Mouse (Mus musculus) adrenal gland (tissue): ENCODE data around the gene Guca1b.
"Not testable (repeated sequence)": the region's sequence is repeated elsewhere in the genome, so short reads cannot be mapped to it uniquely, and the experiment has no call there.

Experiments used
- intact Hi-C: fragments of 180-260 bp; cut with DNase I; formaldehyde crosslinking; loops from one replicate; pipeline ENCODE4 v1.15.1; 2025

Guca1b gene

DNA sequence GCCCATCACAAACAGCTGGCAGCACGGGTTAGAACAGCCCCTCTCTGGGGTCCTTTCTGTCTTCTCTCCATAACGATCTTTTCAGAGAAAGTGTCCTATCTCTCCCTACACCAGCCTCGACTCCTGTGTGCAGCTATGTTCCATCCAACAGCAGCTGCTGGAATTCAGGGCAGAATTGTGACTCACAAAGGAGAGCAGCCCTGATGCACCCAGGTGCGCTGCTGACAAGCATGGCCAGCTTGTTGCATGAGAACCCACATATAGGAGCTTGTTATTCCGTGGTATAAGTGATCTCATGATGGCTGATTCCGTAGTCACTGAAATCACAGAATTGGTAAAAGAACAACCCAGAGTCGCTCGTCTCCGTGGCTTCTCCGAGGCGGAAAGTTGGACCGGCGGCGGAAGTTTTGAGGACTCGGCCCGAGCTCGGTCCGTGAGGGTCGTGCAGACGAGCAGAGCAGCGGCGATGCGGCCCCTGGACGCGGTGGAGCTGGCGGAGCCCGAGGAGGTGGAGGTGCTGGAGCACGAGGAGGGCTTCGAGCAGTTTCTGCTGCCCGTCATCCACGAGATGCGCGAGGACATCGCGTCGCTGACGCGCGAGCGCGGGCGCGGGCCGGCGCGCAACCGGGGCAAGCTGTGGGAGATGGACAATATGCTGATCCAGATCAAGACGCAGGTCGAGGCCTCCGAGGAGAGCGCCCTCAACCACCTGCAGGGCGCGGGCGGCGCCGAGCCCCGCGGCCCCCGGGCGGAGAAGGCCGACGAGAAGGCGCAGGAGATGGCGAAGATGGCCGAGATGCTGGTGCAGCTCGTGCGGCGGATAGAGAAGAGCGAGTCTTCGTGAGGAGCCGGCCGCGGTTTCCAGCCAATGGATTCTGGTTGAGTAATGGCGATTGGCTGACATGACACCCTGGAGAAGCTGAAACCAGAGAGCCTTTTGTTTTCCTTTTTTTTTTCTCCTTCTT, 25.0 kb downstream of the Guca1b start:
- intact Hi-C loops: loop anchor here (5.0 to 10.0 kb wide), 2 partner anchors 72 to 265 kb away; no protein-coding TSS in a partner anchor

DNA sequence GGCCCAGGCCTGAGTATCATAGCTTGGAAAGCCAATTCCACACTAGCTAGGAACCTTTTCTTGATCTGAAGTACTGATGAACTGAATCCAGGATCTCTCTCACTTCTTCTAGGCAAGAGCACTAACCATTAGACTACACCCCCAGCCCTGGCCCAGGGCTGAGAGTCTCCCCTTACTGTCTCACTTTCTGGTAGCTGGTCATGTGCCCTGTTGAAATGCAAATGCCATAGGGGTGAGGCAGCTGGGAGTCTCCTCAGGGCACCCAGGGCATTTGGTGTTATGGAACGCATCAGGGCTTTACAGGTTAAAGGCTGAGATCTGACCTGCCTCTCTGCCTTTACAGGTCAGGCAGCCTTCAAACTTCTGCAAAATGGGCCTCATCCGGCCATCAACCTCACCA, 35.0 kb downstream of the Guca1b start:
- intact Hi-C loops: no loop called here

DNA sequence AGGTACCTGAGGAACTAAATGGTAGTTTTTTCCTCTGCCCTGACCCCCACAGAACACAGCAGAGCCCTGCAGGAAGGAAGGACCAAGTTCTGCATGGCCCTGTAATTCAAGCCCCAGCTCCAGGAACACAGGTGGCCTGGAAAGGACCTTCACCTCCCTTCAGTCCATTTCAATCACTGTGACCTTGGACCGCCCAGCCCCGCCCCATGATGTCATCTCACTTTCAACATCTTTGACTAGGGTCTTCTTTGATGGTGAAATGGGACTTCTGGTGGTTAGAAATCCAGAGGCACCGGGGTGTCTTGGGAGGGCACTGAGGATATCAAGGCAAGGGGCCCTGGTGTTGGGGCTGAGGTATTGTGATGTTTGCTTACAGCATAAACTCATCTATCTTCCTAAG, 36.4 kb downstream of the Guca1b start:
- intact Hi-C loops: no loop called here

DNA sequence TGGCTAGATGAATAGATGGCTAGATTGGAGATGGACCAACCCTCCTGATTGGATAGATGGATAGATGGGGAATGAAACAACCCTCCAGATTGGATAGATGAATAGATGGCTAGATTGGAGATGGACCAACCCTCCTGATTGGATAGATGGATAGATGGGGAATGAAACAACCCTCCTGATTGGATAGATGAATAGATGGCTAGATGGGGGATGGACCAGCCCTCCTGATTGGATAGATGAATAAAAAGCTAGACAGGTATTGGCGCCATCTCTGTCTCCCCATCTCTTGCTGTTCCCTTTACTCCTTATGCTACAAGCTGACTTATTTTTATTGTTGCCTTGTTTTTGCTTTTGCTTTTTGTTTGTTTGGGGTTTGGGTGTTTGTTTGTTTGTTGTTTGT, 37.4 kb downstream of the Guca1b start:
- intact Hi-C loops: not testable (repeated sequence)

DNA sequence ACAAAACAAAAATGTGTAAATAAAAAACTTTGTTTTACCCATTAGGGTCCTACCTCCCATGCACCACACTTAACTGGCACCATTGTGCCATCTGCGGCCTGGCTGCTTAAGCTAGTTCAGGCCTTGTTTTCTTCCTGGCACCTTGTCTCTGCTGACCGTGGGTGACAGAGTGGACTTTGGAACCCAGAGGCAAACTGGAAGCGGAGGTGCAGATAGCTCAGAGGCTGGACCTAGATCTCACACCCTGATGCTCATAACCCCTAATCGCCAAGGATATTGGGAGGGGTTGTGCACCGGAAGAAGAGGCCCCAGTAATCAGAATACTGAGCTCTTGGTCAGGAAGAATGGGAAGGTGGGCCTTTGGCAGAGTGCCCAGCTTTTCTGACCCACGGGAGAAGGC, 39.0 kb downstream of the Guca1b start:
- intact Hi-C loops: no loop called here

DNA sequence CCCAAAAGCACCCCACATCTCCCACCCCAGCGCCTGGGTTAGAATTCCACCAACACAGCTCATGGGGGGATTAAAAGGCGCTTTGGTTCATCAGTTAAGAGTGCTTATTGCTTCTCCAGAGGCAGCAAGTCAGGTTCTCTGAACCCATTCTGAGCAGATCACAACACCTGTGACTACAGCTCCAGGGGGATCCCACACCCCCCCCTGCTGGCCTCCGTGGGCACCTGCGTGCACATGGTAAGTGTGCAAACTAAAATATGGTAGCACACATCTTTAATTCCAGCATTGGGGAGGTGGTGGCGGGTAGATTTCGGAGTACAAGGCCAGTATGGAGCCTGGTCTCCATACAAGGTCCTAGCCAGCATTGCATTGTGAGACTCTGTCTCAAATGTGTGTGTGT, 42.1 kb downstream of the Guca1b start:
- intact Hi-C loops: no loop called here

DNA sequence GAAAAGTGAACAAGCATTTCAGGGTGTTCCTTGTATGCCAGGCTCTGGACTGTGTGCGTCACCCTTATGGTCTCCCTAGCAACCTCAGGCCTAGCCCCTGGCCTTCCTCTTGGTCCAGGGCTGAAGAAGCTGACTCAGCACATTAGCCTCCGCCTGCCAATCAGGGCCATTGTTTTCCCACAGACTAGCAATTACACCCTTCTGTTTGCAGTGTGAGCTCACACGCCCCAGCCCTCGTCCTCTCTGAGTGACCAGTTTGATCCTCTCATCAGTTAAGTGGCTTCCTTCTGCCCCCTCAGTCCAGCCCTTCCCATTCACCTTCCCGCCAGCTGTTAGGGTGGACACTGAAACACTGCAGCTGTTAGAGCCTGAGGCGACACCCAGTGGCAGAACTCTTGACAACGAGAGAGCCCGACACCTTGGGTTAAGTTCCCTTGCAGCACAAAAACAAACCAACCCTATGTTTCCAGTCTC, 43.7 kb downstream of the Guca1b start:
- intact Hi-C loops: no loop called here

DNA sequence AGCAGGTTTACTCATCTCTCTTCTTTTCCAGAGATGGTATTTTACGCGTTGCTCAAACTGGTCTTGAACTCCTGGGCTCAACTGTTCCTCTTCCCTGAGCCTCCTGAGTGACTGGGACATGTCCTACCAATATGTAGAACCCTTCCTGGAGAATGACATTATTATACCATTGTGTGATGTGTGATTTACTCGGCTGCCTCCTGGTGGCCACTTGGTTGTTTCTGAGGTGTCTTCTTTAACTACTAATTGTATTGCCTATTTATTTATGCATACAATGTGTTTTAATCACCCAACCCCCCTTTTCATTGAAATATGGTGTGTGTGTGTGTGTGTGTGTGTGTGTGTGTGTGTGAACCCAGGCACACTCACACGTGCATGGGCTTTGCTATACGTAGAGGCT, 45.6 kb downstream of the Guca1b start:
- intact Hi-C loops: no loop called here

DNA sequence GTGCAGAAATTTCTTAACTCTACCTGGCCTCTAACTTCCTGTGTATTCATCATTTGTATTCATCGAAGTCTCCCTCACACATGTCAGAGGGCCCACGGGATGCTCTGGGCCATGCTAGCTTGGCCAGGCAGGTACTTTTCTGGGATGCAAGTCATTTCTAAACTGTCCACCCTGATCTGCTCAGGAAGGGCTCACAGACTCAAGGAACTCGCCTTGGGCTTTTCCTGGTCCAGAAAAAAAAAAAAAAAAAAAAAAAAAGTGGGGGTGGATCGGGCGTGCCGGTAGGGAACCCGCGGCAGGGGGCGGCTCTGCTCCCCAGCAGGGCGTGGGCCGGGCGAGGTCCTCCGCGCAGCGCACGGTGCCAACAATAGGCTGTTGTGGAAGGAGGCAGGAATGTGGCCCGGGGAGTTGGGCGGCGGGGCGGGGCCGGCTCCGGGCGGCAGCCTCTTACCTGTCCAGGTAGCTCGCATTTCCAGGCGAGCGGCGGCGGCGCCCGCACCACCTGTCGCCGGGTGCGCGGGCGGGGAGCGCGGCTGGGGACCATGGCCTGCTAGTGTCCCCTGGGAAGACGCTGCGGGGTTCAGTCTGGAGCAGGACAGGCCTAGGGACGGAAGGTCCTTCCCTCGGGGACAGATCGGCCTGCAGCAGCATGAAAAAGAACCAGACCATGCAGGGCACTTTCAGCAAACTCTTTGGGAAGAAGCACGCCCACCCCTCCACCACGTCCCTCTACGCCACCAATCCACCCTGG, 51.1 kb downstream of the Guca1b start, which contains the start of gene AI661453:
TSS of gene AI661453 (plus strand) at position 460 of the 751 bp plus-strand sequence.
- intact Hi-C loops: no loop called here

DNA sequence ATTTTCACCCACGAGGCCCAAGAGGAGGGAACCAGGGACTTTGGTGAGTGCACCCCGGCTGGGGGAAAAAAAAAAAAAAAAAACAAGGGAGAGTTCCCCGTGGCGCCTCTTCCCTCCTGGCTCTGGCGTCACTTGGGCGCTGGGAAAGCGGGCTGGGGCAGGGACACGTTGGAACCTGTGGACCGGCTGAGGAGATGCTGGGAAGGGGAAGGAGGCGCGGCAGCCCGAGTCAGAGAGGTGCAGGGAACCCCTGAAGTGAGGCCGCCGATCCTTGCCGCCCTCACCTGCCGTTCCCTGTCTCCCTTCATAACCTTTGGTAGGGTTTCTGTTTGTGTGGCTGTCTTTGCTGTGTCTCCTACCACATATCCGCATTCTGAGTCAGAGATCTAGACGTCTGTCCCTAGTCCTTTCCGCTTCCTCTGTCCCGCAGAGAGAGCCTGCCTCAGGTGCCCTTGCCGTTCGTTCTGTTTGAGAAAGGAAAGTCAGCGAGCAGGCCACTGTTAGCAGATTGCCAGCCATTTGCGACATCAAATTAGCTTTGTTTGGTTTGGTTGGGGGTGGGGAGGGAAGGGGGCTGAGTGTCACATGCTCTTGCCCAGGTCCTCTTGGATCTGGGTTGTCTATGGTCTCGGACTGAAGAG, 51.8 kb downstream of the Guca1b start, which contains the start of gene 1700001C19Rik:
TSS of gene 1700001C19Rik (minus strand) at position 470 of the 641 bp plus-strand sequence.
- intact Hi-C loops: no loop called here

DNA sequence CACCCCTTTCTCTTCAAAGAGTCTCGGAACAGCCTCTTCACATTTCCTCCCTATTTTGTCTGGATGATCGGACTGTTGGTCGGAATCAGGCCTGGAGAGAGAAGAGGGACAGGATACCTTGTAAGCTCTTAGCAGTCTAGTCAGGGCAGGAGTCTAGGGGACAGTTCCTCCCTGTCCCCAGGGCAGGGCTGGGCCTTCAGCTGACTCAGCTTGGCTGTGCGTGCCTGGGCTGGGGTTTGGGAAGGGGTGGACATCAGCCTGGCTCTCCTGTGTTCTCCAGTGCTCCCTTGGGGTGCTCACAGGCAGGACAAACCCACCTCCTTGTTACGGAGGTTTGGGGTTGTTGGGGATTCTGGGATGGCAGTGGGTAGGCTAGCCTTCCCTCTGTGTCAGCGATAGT, 53.4 kb downstream of the Guca1b start:
- intact Hi-C loops: no loop called here

DNA sequence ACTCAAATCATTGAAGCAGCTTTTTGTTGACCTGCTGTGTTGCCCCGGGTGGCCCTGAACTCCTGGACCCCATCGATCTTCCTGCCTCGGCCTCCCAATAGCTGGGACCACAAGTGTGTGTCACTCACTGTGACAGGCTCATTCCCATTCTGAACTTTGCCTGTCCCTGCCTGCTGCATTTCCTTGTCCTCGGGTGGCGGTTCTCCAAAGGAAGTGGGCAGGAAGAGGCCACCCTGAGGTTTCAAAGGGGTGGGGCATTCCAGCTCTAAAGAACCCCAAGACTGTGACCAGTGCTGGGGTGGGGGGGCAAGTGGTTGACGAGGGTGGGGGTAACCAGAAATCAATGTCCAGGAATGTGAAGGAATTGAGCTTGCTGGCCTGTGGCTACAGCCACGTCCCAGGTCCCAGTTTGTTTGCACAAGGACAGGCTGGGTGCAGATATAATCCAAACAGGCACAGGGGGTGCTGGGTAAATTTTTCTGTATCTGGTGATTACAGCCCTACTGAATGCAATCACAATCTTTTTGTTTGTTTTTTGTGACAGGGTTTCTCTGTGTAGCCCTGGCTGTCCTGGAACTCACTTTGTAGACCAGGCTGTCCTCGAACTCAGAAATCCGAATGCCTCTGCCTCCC, 54.3 kb downstream of the Guca1b start:
- intact Hi-C loops: no loop called here

DNA sequence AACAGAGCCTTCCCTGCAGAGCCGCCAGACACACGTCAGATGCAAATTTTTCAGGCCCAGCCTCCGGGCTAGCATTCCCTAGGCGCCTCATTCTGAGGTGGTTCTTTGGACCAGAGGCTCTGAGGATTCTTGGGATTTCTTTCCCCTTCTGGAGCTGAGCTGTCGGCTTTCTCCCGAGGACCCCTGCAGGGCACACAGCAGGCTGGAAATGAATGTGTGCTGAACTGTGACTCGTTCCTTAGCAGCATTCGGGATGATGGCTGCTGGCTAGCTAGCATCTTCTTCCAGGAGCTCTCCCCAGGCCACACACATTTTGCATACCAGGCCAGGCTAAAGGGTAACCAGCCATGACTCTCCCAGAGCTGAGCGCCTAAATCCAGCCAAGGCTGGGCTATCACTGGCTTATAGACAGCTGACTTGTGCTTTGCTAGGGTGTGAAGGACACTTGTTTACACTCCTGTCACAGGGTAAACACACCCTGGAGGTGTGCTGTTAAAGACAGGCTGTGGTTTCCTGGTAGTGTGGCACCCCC, 55.2 kb downstream of the Guca1b start:
- intact Hi-C loops: no loop called here

DNA sequence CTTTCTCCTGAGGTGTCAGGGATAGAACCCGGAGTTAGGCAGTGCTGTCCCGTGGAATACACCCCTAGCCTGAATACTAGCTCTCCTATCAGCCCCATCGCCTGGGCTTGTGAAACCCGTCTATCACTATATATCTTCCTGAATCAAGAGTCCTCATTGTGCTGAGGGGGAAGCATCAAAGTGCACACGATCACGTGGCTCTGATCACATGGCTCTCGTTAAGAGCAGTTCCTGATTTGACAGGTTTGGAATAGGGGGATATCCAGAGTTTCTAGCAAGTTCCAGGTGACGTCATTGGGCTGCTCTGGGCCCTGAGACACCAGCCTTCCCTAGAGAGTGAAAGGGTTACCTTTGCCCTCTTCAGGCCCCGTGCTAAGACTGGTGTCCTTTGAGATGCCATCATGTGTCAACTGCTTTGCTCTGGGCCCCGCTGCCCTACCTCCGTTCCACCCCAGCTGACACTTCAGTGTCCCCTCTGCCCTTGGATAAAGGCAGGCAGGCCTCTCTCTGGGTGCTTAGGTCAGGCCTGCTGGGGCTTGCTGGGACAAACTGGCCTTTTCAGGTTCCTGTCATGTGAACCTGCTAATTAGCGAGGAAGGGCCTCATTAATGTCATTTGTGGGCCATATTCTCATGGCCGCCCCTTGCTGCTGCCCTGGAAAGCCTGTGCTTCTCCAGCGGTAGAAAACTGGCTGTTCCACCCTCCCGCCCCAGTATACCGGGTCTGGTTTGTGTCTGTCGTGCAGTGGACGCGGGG, 56.3 kb downstream of the Guca1b start:
- intact Hi-C loops: no loop called here

DNA sequence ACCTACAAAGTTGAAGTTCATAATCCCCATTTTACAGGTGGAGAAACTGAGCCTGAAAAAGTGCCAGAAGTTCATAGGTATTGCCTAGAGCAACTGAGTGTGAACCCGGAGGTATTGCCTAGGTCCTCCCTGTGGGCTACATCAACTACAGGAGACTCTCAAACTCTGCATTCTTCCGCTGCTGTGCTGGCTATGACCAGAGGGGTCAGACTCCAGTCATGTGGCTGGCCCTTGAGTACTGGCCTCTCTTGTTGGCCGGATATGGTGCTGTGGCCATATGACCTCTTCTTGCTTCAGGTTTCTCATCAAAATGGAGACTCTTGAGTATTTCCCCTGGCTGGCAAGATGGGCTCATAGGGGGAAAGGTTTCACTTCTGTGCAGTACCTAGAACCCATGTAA, 57.1 kb downstream of the Guca1b start:
- intact Hi-C loops: no loop called here
